Mouse (Mus musculus) embryonic facial prominence, embryonic 15.5 days (tissue): ENCODE measurements around the gene Creb3l2. TPM values are rescaled to one million over a fixed set of nuclear protein-coding genes. Genes with fewer than 3 reads are reported as not detected.

Source experiments
- ATAC-seq: fragments of 200-750 bp; cut with Nextera tagmentation; 2 replicates; pipeline ENCODE4 v1.8.0; 2017; ENCODE audit warnings: low read depth, moderate TSS enrichment; ENCODE audit not compliant: insufficient number of reproducible peaks, low FRiP score, low TSS enrichment
- H3K27ac ChIP-seq: fragments of 300-500 bp; sonication (generic); replicated peaks from 2 replicates; pipeline ENCODE4 v1.5.1; 2015; ENCODE audit warnings: mild to moderate bottlenecking, inconsistent platforms
- H3K27me3 ChIP-seq: fragments of 300-500 bp; sonication (generic); 2 replicates; pipeline ENCODE4 v1.6.1; 2015; ENCODE audit warnings: inconsistent platforms
- H3K36me3 ChIP-seq: fragments of 300-500 bp; sonication (generic); 2 replicates; pipeline ENCODE4 v1.6.1; 2015; ENCODE audit warnings: mild to moderate bottlenecking, inconsistent platforms
- H3K4me1 ChIP-seq: fragments of 300-500 bp; sonication (generic); 2 replicates; pipeline ENCODE4 v1.6.1; 2015; ENCODE audit warnings: inconsistent platforms
- H3K4me2 ChIP-seq: fragments of 300-500 bp; sonication (generic); replicated peaks from 2 replicates; pipeline ENCODE4 v1.6.1; 2015; ENCODE audit warnings: mild to moderate bottlenecking, inconsistent platforms
- H3K4me3 ChIP-seq: fragments of 300-500 bp; sonication (generic); replicated peaks from 2 replicates; pipeline ENCODE4 v1.5.1; 2015; ENCODE audit warnings: mild to moderate bottlenecking, inconsistent platforms
- H3K9ac ChIP-seq: fragments of 300-500 bp; sonication (generic); 2 replicates; pipeline ENCODE4 v1.6.1; 2015; ENCODE audit warnings: inconsistent platforms
- H3K9me3 ChIP-seq: fragments of 300-500 bp; sonication (generic); replicated peaks from 2 replicates; pipeline ENCODE4 v1.6.1; 2016; ENCODE audit warnings: inconsistent platforms
- WGBS: fragments of 180-500 bp; shearing (Covaris S2); methylation state at CpG from one replicate; pipeline ENCODE4 v1.1.7; 2015; 5-methylcytosine and 5-hydroxymethylcytosine counted together
- polyA plus RNA-seq: library from polyadenylated mRNA; unstranded; fragments of >200 nt; fragmentation: Nextera tagmentation; extraction: Ambion mirVana; gene quantifications from 2 replicates; pipeline ENCODE4 v1.2.1, GENCODE M21; 2015

Creb3l2 gene
- polyA plus RNA-seq, 1 experiment from 2014 or later: 28.1 TPM

DNA sequence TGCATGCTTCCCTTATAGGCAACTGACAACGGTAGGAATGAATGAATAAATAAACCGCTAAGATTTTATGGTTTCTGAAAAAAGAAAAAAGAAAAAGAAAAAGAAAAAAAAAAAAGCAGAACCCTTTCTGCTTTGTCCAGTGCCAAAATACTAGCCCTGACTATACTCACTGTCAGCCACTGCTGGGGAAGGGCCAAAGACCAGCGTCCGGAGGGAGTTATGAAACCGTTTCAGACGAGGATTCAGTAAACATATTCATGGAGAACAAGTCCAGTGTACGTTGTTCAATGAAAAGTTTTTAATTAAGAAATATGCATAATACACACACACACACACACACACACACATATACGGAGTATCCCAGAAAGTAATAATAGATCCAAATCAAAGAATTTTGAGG, 91.6 kb downstream of the Creb3l2 start:
- peaks cover 9% of the 10 kb centered on the region; the same call in 1 of the 2 replicates for H3K4me1 ChIP-seq
- H3K27ac ChIP-seq: no peak overlapping the region
- H3K9me3 ChIP-seq: no peaks in the 10 kb centered on the region
- no peaks in the 10 kb centered on the region for H3K27me3 ChIP-seq
- 82% methylated on average over 8 of the region's 8 CpGs for WGBS
- H3K4me3 ChIP-seq: no peak overlapping the region
- peaks cover 41% of the 10 kb centered on the region for H3K36me3 ChIP-seq
- H3K9ac ChIP-seq: no peak overlapping the region
- no peak for ATAC-seq
- no peak overlapping the region for H3K4me2 ChIP-seq

DNA sequence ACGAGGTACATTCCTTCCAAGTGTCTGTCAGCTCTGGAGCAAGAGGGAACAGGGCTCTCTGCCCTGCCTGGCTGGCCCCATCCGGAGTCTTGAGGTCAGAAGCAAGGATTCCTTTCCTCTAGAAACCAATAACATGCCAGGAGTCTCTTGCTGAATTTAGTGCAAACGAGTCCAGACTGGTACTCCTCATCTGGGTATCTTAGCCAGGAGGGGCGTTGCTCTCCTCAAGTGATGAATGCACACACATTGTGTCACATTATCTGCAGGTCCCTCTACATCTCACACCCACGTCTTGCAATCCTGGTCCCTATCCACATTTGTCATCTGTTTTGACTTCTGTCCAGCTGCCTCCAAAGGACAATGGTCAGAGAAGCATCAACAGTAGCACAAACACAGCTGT, 94.3 kb downstream of the Creb3l2 start:
- no peak for ATAC-seq
- no peaks in the 10 kb centered on the region for H3K27me3 ChIP-seq
- H3K9ac ChIP-seq: no peak overlapping the region
- 60% methylated on average over 5 of the region's 5 CpGs for WGBS
- no peak overlapping the region for H3K4me2 ChIP-seq
- H3K27ac ChIP-seq: no peak overlapping the region
- H3K9me3 ChIP-seq: no peaks in the 10 kb centered on the region
- no peak overlapping the region for H3K4me3 ChIP-seq
- H3K4me1 ChIP-seq: peaks cover 5% of the 10 kb centered on the region; the same call in 1 of the 2 replicates
- H3K36me3 ChIP-seq: peaks cover 35% of the 10 kb centered on the region

DNA sequence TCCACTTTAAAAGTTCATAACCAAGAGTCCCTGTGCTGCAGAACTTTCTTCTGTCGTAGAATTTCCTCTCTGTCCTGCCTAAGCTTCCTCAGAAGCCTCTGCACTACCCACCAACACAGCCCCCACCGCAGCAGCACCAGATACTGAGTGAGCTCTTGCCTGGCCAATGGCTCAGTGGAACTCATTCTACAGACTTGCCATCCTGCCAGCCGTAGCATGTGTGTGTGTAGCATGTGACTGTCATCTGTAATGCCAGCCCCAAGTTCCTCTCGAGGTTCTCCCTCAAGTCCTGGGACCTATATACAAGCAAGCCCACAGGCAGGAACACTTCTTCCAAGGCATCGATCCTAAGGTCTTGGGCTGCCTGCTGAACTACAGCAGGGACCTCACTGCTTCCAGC, 103.9 kb downstream of the Creb3l2 start:
- no peak for ATAC-seq
- H3K9me3 ChIP-seq: no peaks in the 10 kb centered on the region
- H3K4me3 ChIP-seq: no peak overlapping the region
- no peak overlapping the region for H3K9ac ChIP-seq
- peaks cover 19% of the 10 kb centered on the region for H3K36me3 ChIP-seq
- 67% methylated on average over 5 of the region's 5 CpGs for WGBS
- H3K4me2 ChIP-seq: no peak overlapping the region
- no peak overlapping the region for H3K27ac ChIP-seq
- H3K27me3 ChIP-seq: no peaks in the 10 kb centered on the region
- H3K4me1 ChIP-seq: peaks cover 18% of the 10 kb centered on the region

DNA sequence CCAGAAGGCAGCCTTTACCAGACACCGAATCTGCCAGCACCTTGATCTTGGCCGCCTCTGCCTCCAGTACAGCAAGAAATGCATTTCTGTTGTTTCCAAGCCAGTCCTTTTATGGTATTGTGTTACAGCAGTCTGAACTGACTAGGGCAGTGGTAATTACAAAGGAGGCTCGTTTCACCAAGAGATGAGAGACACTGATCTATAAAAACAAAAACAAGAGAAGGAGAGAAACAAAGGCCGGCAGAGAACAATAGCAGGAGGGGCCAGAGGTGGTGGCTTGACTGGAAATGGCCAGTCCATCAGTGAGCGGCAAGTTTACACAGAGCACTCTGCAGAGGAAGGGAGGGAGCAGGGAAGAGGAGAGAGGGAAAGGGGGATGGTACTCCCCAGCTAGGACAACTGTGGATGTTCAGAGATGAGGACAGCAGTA, 105.1 kb downstream of the Creb3l2 start:
- no peaks in the 10 kb centered on the region for H3K27me3 ChIP-seq
- H3K4me1 ChIP-seq: peaks cover 18% of the 10 kb centered on the region
- H3K27ac ChIP-seq: peak overlapping the region; percentile 61
- H3K4me2 ChIP-seq: no peak overlapping the region
- peaks cover 28% of the 10 kb centered on the region for H3K36me3 ChIP-seq
- no peak overlapping the region for H3K4me3 ChIP-seq
- 16% methylated on average over 5 of the region's 5 CpGs for WGBS
- H3K9ac ChIP-seq: no peak overlapping the region
- H3K9me3 ChIP-seq: no peaks in the 10 kb centered on the region
- ATAC-seq: 0 out of 2 replicates have a peak, but pooled peaks have one; percentile 41

DNA sequence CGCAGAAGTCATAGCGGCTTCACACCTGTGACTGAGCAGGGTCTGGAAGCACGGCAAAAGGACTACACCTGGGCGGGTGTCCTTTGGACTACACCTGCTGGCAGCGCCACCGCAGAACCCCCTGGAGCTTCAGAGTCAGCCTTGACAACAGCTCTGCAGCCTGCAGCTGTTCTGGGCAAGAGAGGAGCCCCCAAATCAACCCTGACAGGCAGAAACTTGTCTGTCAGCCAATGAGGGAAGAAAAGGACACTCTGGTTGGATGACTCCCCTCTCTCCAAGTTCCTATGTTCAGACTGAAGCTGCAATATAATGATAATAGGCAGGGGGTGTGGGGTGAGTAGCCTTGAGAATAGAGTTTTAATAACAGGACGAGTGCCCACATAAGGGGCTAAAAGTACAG, 105.6 kb downstream of the Creb3l2 start:
- H3K9ac ChIP-seq: no peak overlapping the region
- H3K27ac ChIP-seq: peak overlapping the region; percentile 61
- no peaks in the 10 kb centered on the region for H3K27me3 ChIP-seq
- ATAC-seq: no peak
- no peak overlapping the region for H3K4me2 ChIP-seq
- H3K4me3 ChIP-seq: no peak overlapping the region
- peaks cover 18% of the 10 kb centered on the region for H3K4me1 ChIP-seq
- 42% methylated on average over 7 of the region's 7 CpGs for WGBS
- H3K9me3 ChIP-seq: no peaks in the 10 kb centered on the region
- peaks cover 32% of the 10 kb centered on the region for H3K36me3 ChIP-seq

DNA sequence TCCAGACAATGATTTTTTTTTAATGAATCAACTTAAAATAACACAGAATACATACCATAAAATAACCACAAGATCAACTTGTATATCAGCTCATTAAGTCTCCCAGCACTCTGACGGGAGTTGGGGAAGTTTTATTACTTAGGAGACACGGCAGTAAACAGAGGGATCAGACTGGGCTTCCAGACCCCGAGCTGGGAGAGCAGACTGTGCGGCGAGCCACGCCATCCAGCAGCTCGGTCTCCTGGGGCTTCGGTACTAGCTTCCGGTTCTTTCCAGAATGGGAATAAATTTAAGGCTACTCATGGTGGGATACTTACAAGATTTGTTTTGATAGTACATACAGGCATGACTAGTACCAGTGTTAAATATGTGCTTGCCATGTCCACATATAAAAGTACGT, 109.1 kb downstream of the Creb3l2 start:
- no peak overlapping the region for H3K4me2 ChIP-seq
- H3K4me3 ChIP-seq: no peak overlapping the region
- H3K27ac ChIP-seq: no peak overlapping the region
- H3K9ac ChIP-seq: no peak overlapping the region
- H3K9me3 ChIP-seq: no peaks in the 10 kb centered on the region
- H3K4me1 ChIP-seq: peaks cover 24% of the 10 kb centered on the region
- H3K36me3 ChIP-seq: peaks cover 36% of the 10 kb centered on the region
- no peak for ATAC-seq
- no peaks in the 10 kb centered on the region for H3K27me3 ChIP-seq
- WGBS: 75% methylated on average over 10 of the region's 10 CpGs

DNA sequence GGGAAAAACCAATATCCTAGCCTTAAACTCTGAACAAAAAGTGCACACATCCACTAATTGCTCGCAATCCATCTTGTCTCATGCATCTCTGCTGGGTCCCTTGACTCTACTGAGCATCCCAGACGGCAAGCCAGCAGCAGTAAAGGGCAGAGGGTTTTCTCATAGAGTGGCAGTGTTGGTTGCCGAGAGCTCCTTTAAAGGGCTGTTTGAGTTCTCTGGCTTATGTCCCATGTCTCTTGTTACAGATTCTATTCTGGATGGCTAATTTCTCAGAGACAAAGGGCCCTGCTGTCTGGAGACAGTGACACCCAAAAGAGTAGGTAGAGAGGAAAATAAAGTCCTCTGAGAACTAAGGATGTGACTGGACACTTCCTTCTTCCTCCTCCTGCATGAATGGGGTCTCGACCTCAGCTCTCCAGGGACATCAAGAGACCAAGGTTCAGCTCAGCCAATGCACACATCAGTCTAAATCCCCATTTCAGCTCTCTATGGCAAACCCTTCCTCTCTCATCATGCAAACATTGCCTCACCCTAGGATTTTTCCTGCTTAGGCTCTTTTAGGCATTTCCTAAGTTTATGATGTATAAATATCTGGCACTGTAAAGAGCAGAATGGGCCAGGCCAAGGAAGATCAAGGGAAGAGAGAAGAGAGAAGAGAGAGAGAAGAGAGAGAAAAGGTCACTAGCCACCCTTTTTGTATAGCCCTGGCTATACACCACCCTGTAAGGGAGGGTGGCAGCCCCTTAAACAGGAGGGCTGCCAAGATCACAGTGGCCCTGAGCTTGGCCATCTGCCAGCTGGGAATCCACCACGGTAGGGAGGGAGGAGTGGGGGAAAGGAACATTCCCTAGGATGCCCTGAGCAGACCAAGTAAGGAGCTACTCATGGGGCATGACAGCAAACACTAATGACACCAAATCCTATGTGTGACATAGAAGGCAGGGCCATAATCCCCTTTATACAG, 111.8 kb downstream of the Creb3l2 start:
- no peak overlapping the region; the same call in 1 of the 2 replicates for H3K27ac ChIP-seq
- 44% methylated on average over 5 of the region's 5 CpGs for WGBS
- H3K27me3 ChIP-seq: no peaks in the 10 kb centered on the region
- ATAC-seq: no peak
- no peak overlapping the region for H3K9ac ChIP-seq
- peaks cover 36% of the 10 kb centered on the region for H3K36me3 ChIP-seq
- H3K4me2 ChIP-seq: no peak overlapping the region
- H3K9me3 ChIP-seq: no peaks in the 10 kb centered on the region
- H3K4me3 ChIP-seq: no peak overlapping the region
- peaks cover 20% of the 10 kb centered on the region for H3K4me1 ChIP-seq

DNA sequence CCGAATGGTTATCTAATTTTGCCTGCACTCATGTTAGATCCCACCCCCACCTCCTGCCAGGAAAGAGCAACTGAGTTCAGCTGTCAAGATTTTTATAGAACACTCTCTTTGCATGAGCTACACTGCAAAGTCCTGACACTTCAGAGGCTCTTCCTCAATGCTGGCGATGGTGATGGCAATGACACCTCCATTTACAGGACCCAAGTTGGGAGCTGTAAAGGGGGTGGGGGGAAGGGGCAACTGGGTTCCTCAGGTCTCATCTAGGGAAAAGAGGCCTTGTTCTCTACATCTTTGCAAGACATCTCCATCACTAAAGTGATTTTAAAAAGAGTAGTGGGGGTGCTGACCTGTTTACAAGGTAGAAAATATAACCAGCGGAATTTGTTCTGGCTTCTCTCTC, 112.6 kb downstream of the Creb3l2 start:
- ATAC-seq: no peak
- 85% methylated on average over 3 of the region's 3 CpGs for WGBS
- Histone ChIP-seq H3K4me2 (no peak overlapping the region), H3K36me3 (peaks cover 31% of the 10 kb centered on the region), H3K27me3 (no peaks in the 10 kb centered on the region), H3K4me3 (no peak overlapping the region), H3K4me1 (peaks cover 20% of the 10 kb centered on the region), H3K9ac (no peak overlapping the region), H3K27ac (no peak overlapping the region), H3K9me3 (no peaks in the 10 kb centered on the region)

DNA sequence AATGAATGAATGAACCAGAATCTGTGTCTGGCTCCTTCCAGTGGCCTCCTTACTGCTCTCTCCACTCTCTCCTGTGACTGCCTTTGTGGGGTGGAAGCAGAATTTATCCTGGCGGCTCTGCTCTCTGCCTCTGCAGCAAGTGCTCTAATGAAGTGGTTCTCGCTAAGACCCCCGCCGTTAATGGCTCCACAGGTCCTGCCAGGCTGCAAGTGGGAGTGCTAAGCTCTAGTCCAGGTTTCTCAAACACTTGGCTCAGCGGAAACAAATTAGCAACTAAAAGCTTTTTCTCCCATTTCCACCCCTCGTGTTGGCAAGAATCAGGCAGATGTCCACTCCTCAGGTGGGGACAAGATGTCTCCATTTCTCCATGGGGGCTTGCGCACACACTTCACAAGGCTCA, 113.3 kb downstream of the Creb3l2 start:
- Histone ChIP-seq H3K4me1 (peaks cover 20% of the 10 kb centered on the region), H3K9ac (no peak overlapping the region), H3K27ac (no peak overlapping the region), H3K36me3 (peaks cover 27% of the 10 kb centered on the region), H3K9me3 (no peaks in the 10 kb centered on the region), H3K4me2 (no peak overlapping the region), H3K27me3 (no peaks in the 10 kb centered on the region), H3K4me3 (no peak overlapping the region)
- ATAC-seq: no peak
- 57% methylated on average over 7 of the region's 7 CpGs for WGBS

DNA sequence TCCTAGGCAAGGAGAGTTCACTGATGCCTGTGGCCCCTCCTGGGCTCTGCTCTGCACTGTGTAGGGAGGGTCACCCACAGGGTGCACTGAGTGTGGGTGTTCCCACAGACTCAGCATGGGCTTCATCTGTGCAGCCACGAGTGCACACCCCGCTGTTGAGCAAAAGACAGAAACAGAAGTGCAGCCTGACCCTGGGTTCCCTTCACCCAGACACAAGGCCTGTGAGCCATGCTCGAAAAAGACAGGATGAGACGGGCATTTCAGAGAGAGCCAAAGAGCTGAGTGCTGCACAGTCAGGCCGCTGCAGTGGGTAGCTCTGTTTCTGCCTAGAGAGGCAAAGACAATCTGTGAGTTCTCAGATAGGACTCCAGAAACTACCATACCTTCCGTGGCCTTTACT, 114.4 kb downstream of the Creb3l2 start:
- Histone ChIP-seq H3K27ac (peak overlapping the region; percentile 63; the same call in 1 of the 2 replicates), H3K4me3 (no peak overlapping the region), H3K27me3 (no peaks in the 10 kb centered on the region), H3K4me2 (no peak overlapping the region), H3K4me1 (peaks cover 20% of the 10 kb centered on the region), H3K9me3 (no peaks in the 10 kb centered on the region), H3K9ac (no peak overlapping the region), H3K36me3 (peaks cover 20% of the 10 kb centered on the region)
- ATAC-seq: no peak
- 51% methylated on average over 6 of the region's 6 CpGs for WGBS

DNA sequence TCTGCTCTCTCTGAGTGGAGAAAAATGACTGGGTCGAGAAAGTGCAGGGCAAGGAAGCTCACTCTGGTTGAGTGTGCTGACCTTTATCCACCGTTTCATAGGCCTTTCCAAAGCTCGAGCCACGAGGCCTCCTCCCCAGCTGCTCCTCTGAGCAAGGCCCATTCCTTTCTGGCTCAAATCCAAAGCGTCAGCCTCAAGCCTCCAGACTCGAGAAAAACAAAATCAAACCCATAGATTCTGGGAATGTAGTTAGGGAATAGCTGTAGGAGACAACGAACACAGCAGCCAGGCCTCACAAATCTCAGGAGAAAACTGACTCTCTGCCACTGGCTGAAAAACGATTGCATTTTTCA, 115.4 kb downstream of the Creb3l2 start:
- Histone ChIP-seq H3K27me3 (no peaks in the 10 kb centered on the region), H3K27ac (peak overlapping the region; percentile 63), H3K9me3 (no peaks in the 10 kb centered on the region), H3K4me2 (no peak overlapping the region), H3K36me3 (peaks cover 12% of the 10 kb centered on the region), H3K4me1 (peaks cover 20% of the 10 kb centered on the region), H3K9ac (no peak overlapping the region), H3K4me3 (no peak overlapping the region)
- 17% methylated on average over 8 of the region's 8 CpGs for WGBS
- no peak for ATAC-seq
